Mouse (Mus musculus) thymus, postnatal 14 days (tissue): ENCODE data around the gene Sdad1.

Experiments
- DNase-seq: peaks from one replicate; pipeline ENCODE4 v3.0.0; 2021

The Sdad1 gene

GRCm38 (mm10) chr5:92239333-92240232, 70.7 kb downstream of the Sdad1 start:
- peak; percentile 67 for DNase-seq

GRCm38 (mm10) chr5:92234939-92235557, 75.2 kb downstream of the Sdad1 start:
- DNase-seq, result peak; percentile 21
